Mouse (Mus musculus) adrenal gland, adult (tissue): Measurements from ENCODE around the gene Fezf2.
A peak's percentile ranks its signal among the peaks of the same experiment; 100 is the strongest.

Experiments
- DNase-seq, 2 experiments: peaks; one replicate each; pipeline ENCODE4 v3.0.0; 2022 to 2023; ENCODE audit warnings: low spot score in 1 of 2; ENCODE audit not compliant: inconsistent age in 2 of 2

The Fezf2 gene

GRCm38 (mm10) chr14:12348089-12348488 lies at the start of gene Fezf2:
Fezf2 (minus strand) TSS chr14:12348189.
- DNase-seq, result no peak

GRCm38 (mm10) chr14:12397561-12397960 lies 49.6 kb upstream of the Fezf2 start:
- peak in 1 of 2 experiments; percentile 63 for DNase-seq

DNA sequence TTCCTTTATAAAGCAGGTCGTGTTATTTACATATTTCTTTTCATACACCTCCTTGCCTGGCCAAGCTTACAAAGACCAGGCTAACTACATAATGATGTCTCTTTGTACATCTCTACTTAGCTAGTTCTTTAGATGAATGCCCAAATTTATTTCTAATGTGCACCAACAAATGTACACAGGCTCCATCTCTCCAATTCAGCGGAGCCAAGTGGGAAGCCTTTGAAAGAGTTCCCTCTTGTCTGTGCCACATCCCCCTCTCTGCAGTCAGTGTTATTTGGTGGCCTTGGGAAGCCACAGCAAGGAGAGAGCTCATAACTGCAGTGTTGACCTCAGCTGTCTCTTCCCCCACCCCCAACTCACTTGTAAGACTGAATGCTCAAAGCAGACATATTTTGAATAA lies 46.3 kb upstream of the Fezf2 start:
- no peak for DNase-seq

GRCm38 (mm10) chr14:12393271-12393861 lies 45.4 kb upstream of the Fezf2 start:
- DNase-seq, result no peak

DNA sequence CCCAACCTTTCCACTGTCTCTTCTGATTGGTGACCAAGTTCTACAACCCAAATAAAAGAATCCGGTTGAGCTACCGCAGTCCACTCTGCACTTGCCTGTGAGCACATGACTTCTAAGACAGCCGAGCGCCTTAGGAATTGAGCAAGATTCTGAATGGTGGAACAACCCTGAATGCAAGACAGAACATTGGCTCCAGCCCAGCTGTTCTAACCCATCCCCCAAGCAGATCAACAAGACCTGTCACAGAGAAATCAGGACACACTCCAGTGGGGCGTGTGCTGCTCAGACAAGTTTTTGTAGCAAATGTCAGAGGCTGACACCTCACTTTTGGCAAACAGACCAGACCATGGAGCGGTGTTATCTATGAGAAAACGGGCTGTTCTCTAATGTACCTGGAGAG lies 43.2 kb upstream of the Fezf2 start:
- DNase-seq, result no peak

GRCm38 (mm10) chr14:12388806-12389436 lies 40.9 kb upstream of the Fezf2 start:
- no peak for DNase-seq

DNA sequence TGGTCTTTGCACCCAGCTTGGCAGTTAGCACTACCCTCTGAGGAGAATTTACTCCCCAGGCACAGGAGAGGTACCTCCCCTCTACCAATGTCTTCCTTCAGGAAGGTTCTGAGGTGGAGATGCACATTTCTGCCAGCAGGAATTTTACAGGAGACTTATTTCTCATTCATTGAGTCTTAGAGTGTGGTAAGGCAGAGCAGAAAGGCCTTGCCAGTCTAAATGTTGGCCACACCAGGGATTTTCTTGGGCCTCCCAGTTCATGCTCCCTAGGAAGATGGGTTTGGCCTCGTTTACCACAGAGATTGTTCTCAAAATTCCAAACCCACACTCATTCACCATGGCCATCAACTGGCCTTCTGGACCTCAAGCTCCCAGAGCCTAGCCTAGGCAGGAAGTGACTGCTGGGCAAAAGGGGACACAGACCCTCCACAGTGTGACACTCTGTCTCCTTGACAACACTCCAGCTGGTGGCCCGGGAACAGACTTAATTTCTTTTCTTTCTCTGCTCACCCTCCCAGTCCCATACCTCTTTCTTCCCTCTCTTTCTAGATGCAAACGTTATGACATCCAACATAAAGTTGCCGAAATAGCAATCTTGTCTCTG lies 40.3 kb upstream of the Fezf2 start:
- no peak for DNase-seq

DNA sequence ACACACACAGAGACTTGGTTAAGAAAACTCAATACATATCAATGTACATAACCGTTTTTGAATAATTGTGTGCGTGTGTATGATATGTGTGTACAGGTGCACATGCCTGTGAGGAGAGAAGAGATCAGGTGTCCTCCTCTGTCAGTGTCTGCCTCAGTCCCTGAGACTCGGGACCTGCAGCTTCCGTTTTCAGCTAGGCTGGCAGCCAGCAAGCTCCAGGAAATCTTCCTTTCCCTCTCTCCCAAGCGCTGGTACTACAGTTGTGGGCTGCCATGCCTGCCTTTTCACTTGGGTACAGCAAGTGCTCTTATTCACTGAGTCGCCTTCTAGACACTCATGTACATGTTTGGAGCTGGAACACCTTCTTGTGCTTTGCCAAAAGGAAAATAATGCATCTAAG lies 39.2 kb upstream of the Fezf2 start:
- no peak for DNase-seq

GRCm38 (mm10) chr14:12377883-12378282 lies 29.9 kb upstream of the Fezf2 start:
- no peak for DNase-seq

GRCm38 (mm10) chr14:12377289-12377688 lies 29.3 kb upstream of the Fezf2 start:
- DNase-seq, result no peak

- no peak for DNase-seq
Observed at GRCm38 (mm10) chr14:12375451-12375850, 27.5 kb upstream of the Fezf2 start.

DNA sequence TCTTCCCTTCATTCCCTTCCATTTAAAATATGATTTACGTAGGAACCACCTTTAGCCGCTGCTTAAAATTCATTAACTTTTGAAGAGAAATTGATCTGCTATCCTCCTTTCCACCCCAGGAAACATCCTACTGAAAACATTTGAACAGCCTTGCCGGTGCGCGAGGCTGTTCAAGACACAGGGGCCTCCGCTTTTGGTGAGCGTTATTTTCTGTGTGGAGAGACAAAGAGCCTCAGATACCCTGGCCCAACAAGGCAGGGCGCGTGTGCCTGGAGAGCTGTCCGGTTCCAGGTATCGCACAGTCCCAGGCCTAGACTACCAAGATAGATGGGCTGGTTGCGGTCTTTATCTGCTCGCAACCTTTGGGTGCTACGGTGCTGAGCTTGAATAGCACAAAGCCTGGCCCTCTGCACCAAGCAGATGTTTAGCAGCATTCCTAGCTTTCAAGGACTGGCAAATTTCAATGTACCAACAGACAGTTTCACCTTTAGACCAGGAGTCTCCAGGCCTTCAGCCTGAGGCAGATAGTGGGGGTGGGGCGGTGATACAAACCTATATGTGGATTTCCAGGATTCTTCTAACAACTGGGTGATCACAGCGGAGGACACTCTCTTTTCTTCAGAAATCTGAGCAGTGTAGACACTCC lies 2.4 kb upstream of the Fezf2 start:
- no peak for DNase-seq

DNA sequence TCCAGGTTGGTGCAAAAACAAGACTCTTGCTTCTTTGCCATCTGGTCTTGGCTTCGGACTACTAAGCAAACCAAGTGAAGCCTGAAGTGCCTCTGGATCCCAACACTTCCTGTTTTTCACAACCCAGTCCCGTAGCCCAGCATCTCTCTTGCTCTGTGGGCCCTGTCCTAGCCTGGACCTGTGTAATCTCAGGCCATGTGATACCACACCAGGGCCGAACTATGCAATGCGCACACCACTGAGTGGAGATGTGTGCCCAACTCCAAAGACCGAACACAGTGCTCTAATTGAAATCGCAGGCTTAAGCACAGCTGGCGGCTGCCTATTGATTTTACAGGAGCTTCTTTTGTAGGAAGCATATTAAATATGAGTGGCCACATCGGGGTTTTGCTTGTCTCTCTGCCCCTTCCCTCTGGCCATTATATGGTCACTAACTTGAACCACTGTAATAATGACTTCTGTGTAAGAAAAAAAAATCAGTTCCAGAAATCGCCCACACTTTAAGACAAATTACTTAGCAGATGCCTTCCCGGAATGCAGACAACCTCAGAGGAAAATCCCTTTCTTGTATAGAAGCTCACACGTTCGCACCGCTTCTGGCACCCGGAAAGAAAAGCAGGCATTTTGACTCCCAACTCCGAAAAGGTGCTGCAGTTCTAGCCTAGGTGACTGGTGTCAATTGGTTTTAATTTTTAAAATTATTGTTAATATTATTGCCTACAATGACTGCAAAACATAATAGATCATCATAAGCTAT lies 1.5 kb upstream of the Fezf2 start:
- no peak for DNase-seq

GRCm38 (mm10) chr14:12346865-12347600 lies 956 bp downstream of the Fezf2 start:
- peak in 1 of 2 experiments; percentile 26 for DNase-seq

DNA sequence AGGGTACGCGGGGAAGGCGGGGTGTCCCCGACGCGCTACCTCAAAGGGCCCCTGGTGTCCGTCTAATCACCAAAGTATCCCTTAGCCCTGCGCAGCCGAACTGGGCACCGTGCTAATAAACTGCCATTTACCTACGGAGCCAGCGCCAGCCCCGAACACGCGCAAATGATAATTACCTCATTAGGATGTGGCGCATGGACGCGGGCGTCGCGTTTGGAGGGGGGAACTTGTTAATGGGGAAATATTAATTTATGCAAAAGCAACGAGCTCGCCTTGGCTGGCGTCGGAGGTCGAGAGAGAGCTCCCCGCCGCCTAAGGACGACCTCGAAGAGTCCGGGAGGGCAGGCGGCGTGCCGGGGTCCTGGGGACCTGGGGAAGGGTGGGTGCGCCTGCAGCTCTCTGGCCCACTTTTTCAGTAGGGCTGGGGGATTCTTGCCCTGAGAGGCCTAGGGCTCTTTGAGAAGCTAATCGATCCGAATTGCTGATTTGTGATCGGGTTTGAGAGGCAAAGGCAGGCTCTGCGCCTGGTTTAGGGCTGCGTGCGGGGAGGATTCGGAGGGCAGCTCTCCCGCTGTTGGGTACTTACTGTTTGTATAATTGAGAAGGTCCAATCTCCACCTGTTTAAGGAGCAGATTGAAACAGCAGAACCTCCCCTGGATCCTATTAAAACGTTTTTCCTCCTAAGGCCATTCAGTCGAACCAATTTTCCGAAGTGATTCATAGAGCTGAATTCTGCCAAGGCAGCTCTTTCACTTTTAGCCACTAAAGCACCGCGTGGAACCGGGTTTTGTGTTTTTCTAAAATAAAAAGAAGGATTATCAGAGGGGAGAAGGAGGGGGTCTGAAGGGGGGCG lies 1.8 kb downstream of the Fezf2 start:
- peak in 1 of 2 experiments; percentile 64 for DNase-seq

- peak in 1 of 2 experiments; percentile 25 for DNase-seq
Observed at GRCm38 (mm10) chr14:12345241-12345921, 2.6 kb downstream of the Fezf2 start.

DNA sequence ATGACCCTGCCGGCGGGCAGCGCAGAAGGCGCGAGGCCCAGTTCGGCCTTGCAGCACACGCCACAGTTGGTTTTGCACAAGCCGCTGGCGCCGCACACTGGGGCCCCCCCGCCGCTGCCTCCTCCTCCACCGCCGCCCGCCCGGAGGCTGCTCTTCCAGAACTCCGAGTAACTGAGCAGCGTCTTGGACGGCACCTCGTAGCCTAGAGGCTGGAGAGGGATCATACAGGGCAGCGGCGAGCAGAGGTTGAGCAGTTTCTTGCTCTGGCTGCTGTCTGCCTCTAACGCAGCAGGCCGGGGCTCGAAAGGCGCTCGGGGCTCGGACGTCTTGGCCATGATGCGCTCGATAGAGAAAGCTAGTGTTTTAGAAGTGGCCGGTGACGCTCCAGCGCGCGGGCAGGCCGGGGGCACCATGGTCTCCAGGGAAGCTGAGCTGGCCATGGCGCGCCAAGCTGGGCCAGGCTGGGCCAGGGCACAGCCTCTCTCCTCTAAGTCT lies 3.2 kb downstream of the Fezf2 start:
- peak in 1 of 2 experiments; percentile 61 for DNase-seq

DNA sequence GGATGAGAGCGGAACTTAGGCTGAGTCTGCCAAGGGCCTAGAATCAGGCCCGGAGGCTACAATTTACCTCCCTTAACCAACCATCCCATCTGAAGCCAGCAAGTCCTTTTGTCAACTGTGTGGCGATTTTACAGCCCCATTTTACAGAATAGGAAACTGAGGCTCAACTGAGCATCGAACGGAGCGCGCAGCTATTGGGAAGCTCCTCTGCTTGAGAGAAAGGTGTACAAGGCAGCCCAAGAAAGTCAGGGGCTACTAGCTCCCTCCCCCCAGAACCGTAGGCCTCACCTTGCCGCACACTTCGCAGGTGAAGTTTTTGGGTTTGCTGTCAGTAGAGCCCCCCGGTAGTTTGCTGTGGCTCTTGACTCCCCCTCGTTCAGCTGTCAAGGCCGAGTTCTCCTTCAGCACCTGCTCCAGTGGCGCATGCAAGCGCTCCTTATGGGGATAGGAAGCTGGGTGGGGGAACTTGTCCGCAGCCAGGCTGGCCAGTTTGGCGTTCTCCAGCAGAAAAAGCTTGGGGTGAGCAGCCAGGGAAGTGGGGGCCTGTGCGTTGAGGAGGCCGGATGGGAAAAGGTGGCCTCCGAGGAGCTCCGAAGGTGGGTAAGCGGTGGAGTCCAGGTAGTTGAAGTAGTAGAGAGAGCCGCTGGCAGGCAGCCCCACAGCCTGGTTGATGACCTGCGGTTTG lies 3.8 kb downstream of the Fezf2 start:
- no peak for DNase-seq
